Mouse (Mus musculus): ENCODE measurements around the gene Arf3. TPM values are rescaled to one million over a fixed set of nuclear protein-coding genes. Genes with fewer than 3 reads are reported as not detected.

Gene Arf3
- total RNA-seq, 1 experiment from 2014 or later: 30.8 TPM

DNA sequence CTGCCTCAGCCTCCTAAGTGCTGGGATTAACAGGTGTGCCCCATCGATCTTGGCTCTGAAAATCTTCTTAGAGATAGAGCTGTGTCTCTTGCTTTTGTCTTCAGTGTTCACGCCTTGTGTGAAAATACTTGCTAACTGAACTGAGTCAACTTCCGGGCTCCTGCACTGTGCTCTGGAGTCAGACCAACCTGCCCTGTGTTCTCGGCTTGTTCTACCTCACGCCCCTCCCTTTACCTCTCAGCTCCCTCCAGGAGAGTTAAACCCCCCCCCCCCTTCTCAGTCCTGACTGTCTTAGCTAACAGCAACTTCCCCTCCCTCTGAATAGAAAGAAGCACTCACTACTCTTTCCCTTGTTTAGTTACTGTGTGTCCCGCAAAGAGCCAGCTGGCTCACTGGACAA, 32.2 kb downstream of the Arf3 start:
- ATAC-seq (replicated peaks; ENCODE audit: insufficient number of reproducible peaks, low FRiP score, low TSS enrichment, poor library complexity, severe bottlenecking): no peak

DNA sequence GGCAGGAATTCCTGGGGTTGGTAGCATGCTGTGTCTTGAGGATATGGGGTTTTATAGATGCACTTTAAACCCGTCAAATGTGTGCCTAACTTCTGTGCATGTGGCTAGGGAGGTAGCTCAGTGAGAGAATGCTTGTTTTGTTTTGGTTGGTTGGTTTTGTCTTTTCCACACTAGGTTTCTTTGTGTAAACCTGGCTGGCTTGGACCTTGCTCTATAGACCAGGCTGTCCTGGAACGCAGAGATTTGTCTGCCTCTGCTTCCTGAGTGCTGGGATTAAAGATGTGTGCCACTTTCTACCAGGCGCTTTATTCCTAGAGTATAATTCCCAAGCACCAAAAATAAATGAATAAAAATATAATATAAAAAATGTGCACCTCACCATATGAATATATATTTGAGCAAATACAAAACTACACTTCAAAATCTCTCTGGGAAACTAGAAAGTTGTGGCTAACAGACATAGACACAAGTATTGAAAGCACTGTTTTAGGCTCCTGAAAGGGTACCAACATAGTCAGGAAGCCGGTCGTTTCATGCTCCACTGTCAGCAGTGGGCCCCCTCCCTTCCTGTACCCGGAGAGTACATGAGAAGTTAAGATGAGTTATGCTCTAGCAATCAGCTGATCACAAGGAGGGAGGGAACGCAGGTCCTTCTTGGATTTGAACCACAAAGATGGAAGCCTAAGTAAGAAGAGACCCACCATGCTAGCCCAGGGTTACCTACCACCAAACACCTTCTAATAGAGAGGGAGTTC, 33.0 kb downstream of the Arf3 start:
- no peak for ATAC-seq (replicated peaks; ENCODE audit: insufficient number of reproducible peaks, low FRiP score, low TSS enrichment, poor library complexity, severe bottlenecking)

GRCm38 (mm10) chr15:98728366-98728765, 34.6 kb downstream of the Arf3 start:
- no peak for ATAC-seq (replicated peaks; ENCODE audit: insufficient number of reproducible peaks, low FRiP score, low TSS enrichment, poor library complexity, severe bottlenecking)

- peak; percentile 41 for ATAC-seq (replicated peaks; ENCODE audit: insufficient number of reproducible peaks, low FRiP score, low TSS enrichment, poor library complexity, severe bottlenecking)
Measured at GRCm38 (mm10) chr15:98727443-98728321, 35.3 kb downstream of the Arf3 start, which contains the start of gene Fkbp11. Fkbp11 (minus strand) TSS chr15:98728198.

DNA sequence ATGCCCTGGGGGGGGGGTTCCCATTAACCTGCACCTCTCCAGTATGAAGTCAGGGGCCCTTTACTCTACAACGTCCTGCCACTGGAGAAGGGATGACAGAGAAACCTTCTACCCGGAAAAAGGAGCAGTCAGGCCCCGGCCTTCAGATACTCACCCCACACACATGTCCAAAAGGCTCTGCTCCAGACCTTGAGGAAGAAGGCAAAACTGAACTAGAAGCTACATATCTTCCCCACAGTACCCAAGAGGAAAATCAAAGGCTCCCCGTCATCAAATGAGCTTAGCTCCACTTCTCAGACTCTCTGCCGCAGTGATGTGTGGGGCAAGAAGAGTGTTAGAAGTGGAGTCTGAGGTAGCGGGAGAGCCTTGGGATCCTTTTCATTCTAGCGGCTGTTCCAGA, 36.3 kb downstream of the Arf3 start:
- ATAC-seq (replicated peaks; ENCODE audit: insufficient number of reproducible peaks, low FRiP score, low TSS enrichment, poor library complexity, severe bottlenecking): no peak

DNA sequence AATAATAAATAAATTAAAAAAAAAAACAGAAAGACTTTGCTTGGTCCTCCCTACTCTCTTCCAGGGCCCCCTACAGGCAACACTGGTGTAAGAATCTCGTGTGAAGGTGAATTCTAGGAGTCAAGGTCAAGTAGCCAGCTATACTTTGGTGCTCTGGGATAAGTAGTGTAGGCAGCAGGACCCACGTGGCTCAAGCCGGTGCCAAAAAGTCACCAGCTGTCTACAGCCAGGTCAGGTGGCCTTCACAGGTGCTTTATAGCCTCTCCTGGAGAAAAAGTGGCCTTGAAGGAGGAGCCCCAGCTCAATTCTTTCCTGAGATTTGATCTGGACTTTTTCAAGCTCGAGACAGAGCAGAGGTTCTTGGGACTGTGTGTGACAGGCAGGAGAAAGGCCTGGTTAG, 36.9 kb downstream of the Arf3 start:
- no peak for ATAC-seq (replicated peaks; ENCODE audit: insufficient number of reproducible peaks, low FRiP score, low TSS enrichment, poor library complexity, severe bottlenecking)

- ATAC-seq (replicated peaks; ENCODE audit: insufficient number of reproducible peaks, low FRiP score, low TSS enrichment, poor library complexity, severe bottlenecking): no peak
Measured at GRCm38 (mm10) chr15:98724441-98724840, 38.6 kb downstream of the Arf3 start.

- ATAC-seq (replicated peaks; ENCODE audit: insufficient number of reproducible peaks, low FRiP score, low TSS enrichment, poor library complexity, severe bottlenecking): no peak
Measured at GRCm38 (mm10) chr15:98722854-98723253, 40.2 kb downstream of the Arf3 start.

- ATAC-seq (replicated peaks; ENCODE audit: insufficient number of reproducible peaks, low FRiP score, low TSS enrichment, poor library complexity, severe bottlenecking): no peak
Measured at GRCm38 (mm10) chr15:98722191-98722590, 40.8 kb downstream of the Arf3 start.

DNA sequence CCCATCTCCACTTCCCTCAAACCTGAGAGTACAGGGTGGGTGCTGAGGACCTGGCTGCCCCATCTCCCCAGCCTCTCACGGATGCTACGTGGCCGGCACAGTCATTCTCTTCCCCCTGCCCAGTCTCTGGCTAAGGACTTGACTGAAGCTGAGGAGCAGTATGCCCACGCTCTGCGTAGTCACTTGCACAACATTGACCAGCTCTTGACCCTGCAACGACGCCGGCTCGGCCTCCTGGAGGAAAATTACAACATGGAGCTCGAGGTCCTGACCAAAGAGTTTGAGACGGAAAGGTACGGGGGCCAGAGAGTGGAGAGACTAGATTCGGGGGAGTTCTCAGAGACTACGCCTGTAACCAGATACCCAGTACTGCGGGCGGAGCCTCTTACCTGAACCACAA, 45.7 kb downstream of the Arf3 start:
- 0 out of 2 replicates have a peak, but pooled peaks have one; percentile 27 for ATAC-seq (replicated peaks; ENCODE audit: insufficient number of reproducible peaks, low FRiP score, low TSS enrichment, poor library complexity, severe bottlenecking)

- no peak for ATAC-seq (replicated peaks; ENCODE audit: insufficient number of reproducible peaks, low FRiP score, low TSS enrichment, poor library complexity, severe bottlenecking)
Measured at GRCm38 (mm10) chr15:98714230-98714652, 48.8 kb downstream of the Arf3 start.

GRCm38 (mm10) chr15:98710442-98710841, 52.6 kb downstream of the Arf3 start:
- peak; percentile 60; the same call in 1 of the 2 replicates for ATAC-seq (replicated peaks; ENCODE audit: insufficient number of reproducible peaks, low FRiP score, low TSS enrichment, poor library complexity, severe bottlenecking)

DNA sequence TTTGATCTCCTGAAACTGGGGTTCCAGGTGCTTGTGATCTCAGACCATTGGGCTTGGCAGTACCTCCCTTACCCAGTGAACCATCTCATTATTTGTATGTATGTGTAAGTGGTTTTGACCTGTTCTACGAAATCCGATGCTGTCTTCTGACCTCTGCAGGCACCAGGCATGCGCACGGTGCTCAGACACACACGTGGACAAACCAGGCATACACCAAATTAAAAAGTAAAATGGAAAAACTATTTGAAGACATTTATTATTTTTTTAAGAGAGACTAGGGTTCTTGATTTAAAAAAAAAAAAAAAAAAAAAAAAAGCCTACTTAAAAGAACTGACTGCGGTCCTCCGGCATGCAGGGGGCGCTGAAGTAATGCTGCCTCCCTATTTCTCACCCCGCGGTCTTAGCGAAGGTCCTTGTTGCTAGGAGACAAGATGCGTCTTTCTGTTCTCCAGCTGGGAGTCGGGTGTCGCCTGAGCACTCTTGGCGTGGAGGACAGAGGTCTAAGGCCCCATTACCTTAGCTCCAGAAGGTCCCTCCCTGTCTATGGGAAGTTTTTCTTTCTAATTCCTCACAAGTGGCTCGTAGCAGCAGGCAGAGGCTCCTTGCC, 55.1 kb downstream of the Arf3 start, which contains the start of gene Ccdc65:
Ccdc65 (plus strand) TSS at position 442 of the 607 bp plus-strand sequence.
- ATAC-seq (replicated peaks; ENCODE audit: insufficient number of reproducible peaks, low FRiP score, low TSS enrichment, poor library complexity, severe bottlenecking): peak; percentile 89

DNA sequence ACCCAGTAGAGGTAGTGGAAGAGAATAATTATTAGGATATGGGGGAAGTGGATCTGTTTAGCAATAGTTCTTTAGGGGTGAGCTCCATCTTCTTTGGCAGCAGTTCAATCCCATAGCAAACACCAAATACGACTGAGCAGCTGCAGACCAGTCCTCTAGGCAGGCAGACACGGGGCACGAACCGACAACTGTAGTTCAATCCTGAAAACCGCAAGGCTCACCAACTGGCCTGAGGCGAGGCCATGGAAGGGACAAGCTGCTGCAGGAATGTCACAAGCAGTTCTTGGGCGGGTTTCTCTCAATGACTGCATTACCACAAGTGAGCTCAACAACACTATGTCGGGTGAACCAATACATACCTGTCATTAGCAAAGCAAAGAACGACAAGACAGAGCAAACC, 58.7 kb downstream of the Arf3 start:
- no peak for ATAC-seq (replicated peaks; ENCODE audit: insufficient number of reproducible peaks, low FRiP score, low TSS enrichment, poor library complexity, severe bottlenecking)

- ATAC-seq (replicated peaks; ENCODE audit: insufficient number of reproducible peaks, low FRiP score, low TSS enrichment, poor library complexity, severe bottlenecking): peak; percentile 92
Measured at GRCm38 (mm10) chr15:98699190-98700105, 63.6 kb downstream of the Arf3 start.

- no peak for ATAC-seq (replicated peaks; ENCODE audit: insufficient number of reproducible peaks, low FRiP score, low TSS enrichment, poor library complexity, severe bottlenecking)
Measured at GRCm38 (mm10) chr15:98696216-98696615, 66.8 kb downstream of the Arf3 start.

GRCm38 (mm10) chr15:98695726-98696125, 67.3 kb downstream of the Arf3 start:
- no peak for ATAC-seq (replicated peaks; ENCODE audit: insufficient number of reproducible peaks, low FRiP score, low TSS enrichment, poor library complexity, severe bottlenecking)

GRCm38 (mm10) chr15:98692171-98692715, 70.8 kb downstream of the Arf3 start:
- no peak; the same call in 1 of the 2 replicates for ATAC-seq (replicated peaks; ENCODE audit: insufficient number of reproducible peaks, low FRiP score, low TSS enrichment, poor library complexity, severe bottlenecking)
